Mouse (Mus musculus) brain, adult 10 weeks (tissue): ENCODE measurements around the gene Ptprc. TPM values are rescaled to one million over a fixed set of nuclear protein-coding genes. Genes with fewer than 3 reads are reported as not detected.

ENCODE experiments used
- polyA plus RNA-seq: library from polyadenylated mRNA; stranded (reverse); fragments of 350-450 nt; fragmentation: Illumina TruSeq; extraction: RNeasy Lipid Tissue Mini Kit (QIAGEN cat#74804); gene quantifications from one replicate; pipeline ENCODE4 v1.2.3, GENCODE M21; 2015; ENCODE audit warnings: low read depth, low replicate concordance

Ptprc gene
- 2.1 TPM for polyA plus RNA-seq

GRCm38 (mm10) chr1:138175494-138175893, at the start of gene Ptprc:
TSS of gene Ptprc (minus strand) at chr1:138175708.

Other genes starting within 250 kb of the Ptprc start
- gene Atp6v1g3, start 98.0 kb upstream of the Ptprc start, polyA plus RNA-seq = not detected